Mouse (Mus musculus) midbrain, postnatal 0 days (tissue): ENCODE results near the gene Rsrp1. TPM values are rescaled to one million over a fixed set of nuclear protein-coding genes. Genes with fewer than 3 reads are reported as not detected.

Source experiments
- ATAC-seq: fragments of 200-750 bp; cut with Nextera tagmentation; 2 replicates; pipeline ENCODE4 v1.8.0; 2017; ENCODE audit warnings: moderate number of reproducible peaks, mild to moderate bottlenecking, moderate TSS enrichment, moderate library complexity; ENCODE audit not compliant: low FRiP score
- DNase-seq: peaks from one replicate; pipeline ENCODE4 v3.0.0-alpha.2; 2015; ENCODE audit warnings: low spot score
- H3K27ac ChIP-seq: fragments of 300-500 bp; sonication (generic); 2 replicates; pipeline ENCODE4 v1.5.1; 2014; ENCODE audit warnings: low read depth, mild to moderate bottlenecking, low read length, mixed read lengths
- H3K27me3 ChIP-seq: fragments of 300-500 bp; sonication (generic); 2 replicates; pipeline ENCODE4 v1.6.1; 2014; ENCODE audit warnings: low read length, control low read depth, mixed read lengths; ENCODE audit not compliant: insufficient read depth
- H3K36me3 ChIP-seq: fragments of 300-500 bp; sonication (generic); 2 replicates; pipeline ENCODE4 v1.6.1; 2014; ENCODE audit warnings: low read length, control low read depth, mixed read lengths; ENCODE audit not compliant: insufficient read depth
- H3K4me1 ChIP-seq: fragments of 300-500 bp; sonication (generic); 2 replicates; pipeline ENCODE4 v1.6.1; 2014; ENCODE audit warnings: mild to moderate bottlenecking, control low read depth, antibody characterized with exemption, low read length, mixed read lengths; ENCODE audit not compliant: insufficient read depth
- H3K4me2 ChIP-seq: fragments of 300-500 bp; sonication (generic); 2 replicates; pipeline ENCODE4 v1.6.1; 2014; ENCODE audit warnings: low read depth, mild to moderate bottlenecking, low read length, mixed read lengths; ENCODE audit not compliant: poor library complexity, severe bottlenecking
- H3K4me3 ChIP-seq: fragments of 300-500 bp; sonication (generic); 2 replicates; pipeline ENCODE4 v1.5.1; 2014; ENCODE audit warnings: low read depth, mild to moderate bottlenecking, low read length, moderate library complexity
- H3K9ac ChIP-seq: fragments of 300-500 bp; sonication (generic); replicated peaks from 2 replicates; pipeline ENCODE4 v1.6.1; 2014; ENCODE audit warnings: mild to moderate bottlenecking, low read length, moderate library complexity, mixed read lengths; ENCODE audit not compliant: poor library complexity, severe bottlenecking
- H3K9me3 ChIP-seq: fragments of 300-500 bp; sonication (generic); 2 replicates; pipeline ENCODE4 v1.6.1; 2016; ENCODE audit warnings: low read length, control low read depth
- CTCF ChIP-seq: IDR thresholded peaks from 2 replicates; pipeline ENCODE4 v1.5.1; 2016; ENCODE audit warnings: antibody characterized with exemption, mild to moderate bottlenecking
- WGBS: fragments of 180-500 bp; shearing (Covaris S2); extraction: QIAGEN DNeasy Blood & Tissue Kit; methylation state at CpG from one replicate; pipeline ENCODE4 v1.1.7; 2014; 5-methylcytosine and 5-hydroxymethylcytosine counted together
- polyA plus RNA-seq: library from polyadenylated mRNA; unstranded; fragments of >200 nt; fragmentation: Nextera tagmentation; extraction: Ambion mirVana; gene quantifications from 2 replicates; pipeline ENCODE4 v1.2.1, GENCODE M21; 2015
- total RNA-seq: library from RNA; depleted of rRNA; stranded (reverse); fragments of >200 nt; gene quantifications from 2 replicates; pipeline ENCODE4 v1.2.3, GENCODE M21; 2014; rRNA removed

The Rsrp1 gene
- total and polyA plus RNA-seq, 2 experiments from 2014 or later: 109 to 319 TPM

DNA sequence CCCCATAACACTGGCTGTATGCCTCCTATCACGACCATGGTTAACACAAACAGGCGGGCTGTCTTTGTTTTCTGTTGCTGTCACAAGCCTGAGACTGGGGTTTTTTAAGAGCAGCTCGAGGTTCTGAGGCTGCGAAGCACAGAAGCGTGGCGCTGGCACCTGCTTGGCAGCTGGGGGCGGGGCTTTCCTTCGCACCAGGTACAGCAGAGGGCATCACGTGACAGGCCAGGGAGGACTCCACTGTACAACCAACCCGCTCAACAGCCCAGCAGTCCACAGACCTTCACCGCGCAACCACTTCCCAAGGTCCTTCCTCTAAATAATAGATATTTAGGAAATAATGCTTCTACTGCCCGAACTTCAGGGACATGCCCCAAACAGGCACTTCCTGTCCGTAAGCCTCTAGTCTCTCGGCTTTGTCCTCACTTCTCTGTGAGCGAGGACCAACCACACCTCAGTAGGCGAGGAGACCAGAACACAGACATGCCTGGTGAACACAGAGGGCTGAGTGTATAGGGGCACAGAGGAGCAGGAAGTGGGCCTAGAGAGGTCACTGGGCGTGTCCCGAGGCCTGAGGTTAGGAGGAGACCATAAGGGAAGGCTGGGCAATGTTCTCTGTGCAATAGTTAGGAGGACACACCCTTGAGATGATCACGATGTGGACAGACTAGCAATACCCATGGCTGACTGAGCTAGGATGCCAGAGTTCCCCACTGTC lies 44.7 kb downstream of the Rsrp1 start:
- no peak overlapping the region for H3K4me3 ChIP-seq
- H3K27ac ChIP-seq: no peak overlapping the region
- no peaks in the 10 kb centered on the region for H3K36me3 ChIP-seq
- no peak for ATAC-seq
- WGBS: 82% methylated on average over 20 of the region's 20 CpGs
- no peak overlapping the region for H3K9ac ChIP-seq
- no peaks in the 10 kb centered on the region for H3K4me1 ChIP-seq
- DNase-seq: no peak
- TF ChIP-seq CTCF: no peak
- no peaks in the 10 kb centered on the region for H3K9me3 ChIP-seq
- H3K27me3 ChIP-seq: no peaks in the 10 kb centered on the region
- H3K4me2 ChIP-seq: no peak overlapping the region

DNA sequence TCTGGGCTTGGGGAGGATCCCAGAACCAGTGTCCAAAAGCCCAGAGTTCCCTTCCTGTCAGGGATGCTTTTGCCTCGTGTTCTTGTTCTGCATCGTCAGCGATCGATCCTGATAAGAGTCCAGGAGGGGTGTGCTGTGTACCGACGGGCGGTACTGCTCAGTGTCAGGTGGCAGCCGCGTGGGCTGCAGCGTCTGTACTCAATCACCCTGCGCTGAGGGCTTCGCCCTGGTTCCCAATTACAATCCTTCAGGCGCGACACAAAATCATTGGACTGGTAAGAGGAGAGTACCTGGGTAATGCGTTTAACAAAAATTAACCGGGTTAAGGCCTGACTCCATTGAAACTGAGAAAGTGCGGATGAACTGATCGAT lies 45.2 kb downstream of the Rsrp1 start:
- H3K36me3 ChIP-seq: no peaks in the 10 kb centered on the region
- no peak for TF ChIP-seq CTCF
- H3K9me3 ChIP-seq: no peaks in the 10 kb centered on the region
- no peak overlapping the region for H3K27ac ChIP-seq
- ATAC-seq (no peak), DNase-seq (no peak)
- no peaks in the 10 kb centered on the region for H3K4me1 ChIP-seq
- H3K4me3 ChIP-seq: no peak overlapping the region
- WGBS: 89% methylated on average over 18 of the region's 18 CpGs
- no peak overlapping the region for H3K4me2 ChIP-seq
- H3K27me3 ChIP-seq: no peaks in the 10 kb centered on the region
- H3K9ac ChIP-seq: no peak overlapping the region

DNA sequence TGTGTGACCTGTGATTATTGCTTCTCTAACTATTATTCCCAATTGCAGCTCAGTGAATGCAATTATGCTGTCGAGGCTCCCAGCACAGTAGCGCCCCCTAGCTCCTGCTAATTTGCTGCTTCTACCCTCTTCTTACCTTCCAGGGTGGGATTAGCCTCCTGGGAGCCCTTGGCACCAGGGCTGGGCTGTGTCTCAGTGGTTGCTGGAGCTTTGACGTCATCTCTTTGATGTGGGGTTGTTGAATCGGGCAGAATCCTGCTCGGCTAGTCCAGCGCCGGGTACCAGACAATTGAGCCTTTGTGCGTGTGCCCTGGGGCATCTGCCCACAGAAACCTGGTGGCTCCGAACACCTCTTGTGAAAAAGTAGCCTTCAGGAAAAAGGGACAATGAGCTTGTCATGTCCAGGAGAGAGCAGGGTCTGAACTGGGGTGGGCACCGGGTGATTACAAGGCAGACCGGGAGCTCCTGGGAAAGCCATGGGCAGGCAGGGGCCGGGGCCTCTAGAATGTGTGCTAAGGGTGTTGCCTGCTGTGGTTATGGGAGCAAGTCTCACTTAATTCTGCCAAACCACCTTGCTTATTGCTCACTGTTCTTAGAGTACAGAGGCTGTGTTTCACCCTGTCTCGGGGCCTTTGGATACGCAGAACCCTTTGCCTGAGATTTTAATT lies 52.0 kb downstream of the Rsrp1 start:
- Histone ChIP-seq H3K4me2 (no peak overlapping the region), H3K9ac (no peak overlapping the region), H3K4me1 (no peaks in the 10 kb centered on the region), H3K27me3 (no peaks in the 10 kb centered on the region), H3K9me3 (no peaks in the 10 kb centered on the region), H3K27ac (no peak overlapping the region), H3K4me3 (no peak overlapping the region), H3K36me3 (no peaks in the 10 kb centered on the region)
- peak; percentile 51 for TF ChIP-seq CTCF
- WGBS: 21% methylated on average over 14 of the region's 14 CpGs
- ATAC-seq: no peak
- DNase-seq: peak; percentile 24

DNA sequence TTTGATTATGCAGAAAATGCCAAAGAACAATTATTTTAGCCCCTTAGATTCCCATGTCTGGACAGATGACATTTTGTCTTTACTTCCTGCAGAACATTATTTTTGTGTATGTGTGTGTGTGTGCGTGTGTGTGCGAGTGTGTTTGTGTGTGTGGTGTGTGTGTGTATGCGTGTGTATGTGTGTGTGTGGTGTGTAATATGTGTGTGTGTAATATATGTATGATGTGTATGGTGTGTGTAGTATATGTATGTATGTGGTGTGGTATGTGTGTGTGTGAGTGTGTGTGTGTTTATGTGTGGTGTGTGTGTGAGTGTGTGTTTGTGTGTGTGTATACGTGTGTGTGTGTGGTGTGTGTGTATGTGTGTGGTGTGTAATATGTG lies 52.5 kb downstream of the Rsrp1 start:
- no peaks in the 10 kb centered on the region for H3K9me3 ChIP-seq
- H3K27ac ChIP-seq: no peak overlapping the region
- H3K9ac ChIP-seq: no peak overlapping the region
- H3K4me1 ChIP-seq: no peaks in the 10 kb centered on the region
- no peak overlapping the region for H3K4me3 ChIP-seq
- DNase-seq (no peak), ATAC-seq (no peak)
- WGBS: 96% methylated on average over 4 of the region's 4 CpGs
- no peaks in the 10 kb centered on the region for H3K27me3 ChIP-seq
- TF ChIP-seq CTCF: no peak
- H3K36me3 ChIP-seq: no peaks in the 10 kb centered on the region
- H3K4me2 ChIP-seq: no peak overlapping the region

Other genes starting within 250 kb of the Rsrp1 start
- 17.1 and 28.7 TPM in 2 replicates for gene Man1c1, start 219.3 kb upstream of the Rsrp1 start, total RNA-seq
- gene Man1c1, start 219.3 kb upstream of the Rsrp1 start, polyA plus RNA-seq: 2.7 and 3.4 TPM in 2 replicates
- 1.9 and 3.1 TPM in 2 replicates for gene Ldlrap1, start 155.6 kb upstream of the Rsrp1 start, total RNA-seq
- 1.9 and 2.5 TPM in 2 replicates for gene Ldlrap1, start 155.6 kb upstream of the Rsrp1 start, polyA plus RNA-seq
- gene Maco1, start 70.2 kb upstream of the Rsrp1 start, total RNA-seq: 62.8 and 82.4 TPM in 2 replicates
- gene Maco1, start 70.2 kb upstream of the Rsrp1 start, polyA plus RNA-seq: 69.1 and 79.1 TPM in 2 replicates
- gene Rhd, start 59.1 kb upstream of the Rsrp1 start, total RNA-seq: 1.4 and 1.5 TPM in 2 replicates
- gene Rhd, start 59.1 kb upstream of the Rsrp1 start, polyA plus RNA-seq: 0.98 and 1.5 TPM in 2 replicates
- gene Tmem50a, start 8.6 kb upstream of the Rsrp1 start, total RNA-seq: 165 and 206 TPM in 2 replicates
- 251 and 262 TPM in 2 replicates for gene Tmem50a, start 8.6 kb upstream of the Rsrp1 start, polyA plus RNA-seq
- 39.8 and 45.3 TPM in 2 replicates for gene Syf2, start 7.3 kb downstream of the Rsrp1 start, total RNA-seq
- 69.4 and 70.7 TPM in 2 replicates for gene Syf2, start 7.3 kb downstream of the Rsrp1 start, polyA plus RNA-seq
- not detected in 2 replicates for gene Runx3, start 197.1 kb downstream of the Rsrp1 start, total RNA-seq
- not detected in 2 replicates for gene Runx3, start 197.1 kb downstream of the Rsrp1 start, polyA plus RNA-seq